Mouse (Mus musculus): Measurements from ENCODE around the gene Arhgap44.

Arhgap44 gene

DNA sequence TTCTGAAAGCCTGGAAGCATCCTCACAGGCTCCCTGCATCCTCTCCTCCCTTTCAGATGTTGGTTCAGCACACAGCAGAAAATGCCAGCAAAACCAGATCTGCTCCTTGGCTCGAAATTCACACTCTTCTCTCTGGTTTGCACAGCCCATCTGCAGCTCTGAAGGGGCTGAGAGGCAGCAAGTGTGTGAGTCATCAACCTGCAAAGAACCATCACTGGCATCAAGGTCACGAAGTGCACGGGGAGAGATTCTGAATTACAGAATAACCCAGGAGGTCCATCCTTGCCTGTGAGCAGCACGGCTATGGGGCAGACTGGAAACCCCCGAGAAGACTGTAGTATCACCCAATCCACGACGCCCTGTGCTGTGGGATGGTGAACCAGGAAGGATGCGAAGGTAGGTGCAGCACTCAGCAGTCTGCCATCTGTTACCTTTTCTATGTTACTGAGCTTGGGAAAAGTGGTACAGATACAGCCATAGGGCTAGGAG, 27.5 kb downstream of the Arhgap44 start:
- no peak for DNase-seq (ENCODE audit: low spot score)

DNA sequence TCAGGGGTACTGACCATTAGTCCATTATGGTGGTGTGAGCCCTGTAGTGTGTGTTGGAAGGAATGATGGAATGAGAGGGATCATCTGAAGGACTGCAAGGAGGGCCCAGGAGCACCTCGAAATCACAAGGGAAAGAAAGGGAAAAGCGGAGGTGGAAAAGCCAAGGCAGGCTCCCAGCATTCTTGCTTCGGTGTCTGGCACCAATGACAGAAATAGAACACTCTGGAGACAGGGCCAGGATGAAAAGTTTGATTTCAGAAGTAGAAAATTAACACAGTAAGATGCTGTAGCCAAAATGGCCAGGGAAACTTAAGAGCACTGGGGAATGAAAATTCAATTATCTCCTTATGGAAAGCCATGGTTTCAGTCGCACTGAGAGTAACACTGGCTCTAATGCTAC, 29.1 kb downstream of the Arhgap44 start:
- no peak for DNase-seq (ENCODE audit: low spot score)

DNA sequence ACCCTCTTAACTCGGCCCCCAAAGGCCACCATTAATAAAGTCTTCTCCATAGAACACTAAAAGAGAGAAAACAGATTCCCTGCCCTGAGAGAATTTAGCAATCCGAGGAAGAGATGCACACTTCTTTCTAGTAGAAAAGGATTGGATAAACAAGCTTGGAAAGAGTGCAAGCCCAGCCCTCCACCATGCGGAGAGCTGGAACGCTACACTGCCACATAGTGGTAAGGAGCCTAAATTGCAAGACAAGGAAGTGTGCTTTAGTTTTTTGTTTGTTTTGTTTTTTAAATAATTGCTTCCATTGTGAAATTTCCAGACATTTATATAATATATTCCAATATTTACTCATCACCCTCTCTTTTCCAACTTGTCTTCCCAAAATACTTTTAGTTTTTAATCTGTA, 33.7 kb downstream of the Arhgap44 start:
- no peak for DNase-seq (ENCODE audit: low spot score)

GRCm38 (mm10) chr11:65128666-65129065, 34.1 kb downstream of the Arhgap44 start:
- DNase-seq (ENCODE audit: low spot score), result no peak

- DNase-seq (ENCODE audit: low spot score), result no peak
These were observed 36.2 kb downstream of the Arhgap44 start for GRCm38 (mm10) chr11:65126566-65126965.

DNA sequence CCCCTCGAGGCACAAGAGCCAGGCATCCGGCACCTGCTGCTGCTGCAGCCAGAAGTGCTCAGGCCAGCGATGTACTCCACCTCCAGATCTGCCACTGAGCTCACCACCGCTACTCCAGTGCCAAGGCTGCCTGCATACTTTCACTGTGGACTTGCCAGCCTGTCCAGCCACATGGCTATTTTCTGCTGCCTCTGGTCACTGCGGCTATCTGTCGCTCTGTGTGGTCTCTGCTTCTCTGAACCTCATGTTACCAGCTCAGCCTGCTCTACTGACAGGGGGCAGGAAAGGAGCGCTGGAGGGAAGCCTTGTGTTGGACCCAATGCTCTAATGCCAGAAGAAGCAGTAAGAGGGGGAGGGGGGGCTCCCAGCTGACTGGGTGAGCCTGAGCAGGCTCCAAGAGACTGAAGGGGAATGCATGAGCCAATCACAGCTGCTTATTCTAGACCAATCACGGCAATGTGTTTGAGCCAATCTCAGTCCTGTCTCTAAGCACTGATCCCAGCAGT, 37.8 kb downstream of the Arhgap44 start:
- no peak for DNase-seq (ENCODE audit: low spot score)

GRCm38 (mm10) chr11:65120276-65120675, 42.5 kb downstream of the Arhgap44 start:
- no peak for DNase-seq (ENCODE audit: low spot score)

GRCm38 (mm10) chr11:65115811-65116210, 47.0 kb downstream of the Arhgap44 start:
- DNase-seq (ENCODE audit: low spot score), result no peak

GRCm38 (mm10) chr11:65112086-65112485, 50.7 kb downstream of the Arhgap44 start:
- DNase-seq (ENCODE audit: low spot score), result no peak

GRCm38 (mm10) chr11:65111651-65112050, 51.1 kb downstream of the Arhgap44 start:
- DNase-seq (ENCODE audit: low spot score), result no peak

- DNase-seq (ENCODE audit: low spot score), result no peak
These were observed 52.7 kb downstream of the Arhgap44 start for GRCm38 (mm10) chr11:65110058-65110457.

- DNase-seq (ENCODE audit: low spot score), result no peak
These were observed 55.0 kb downstream of the Arhgap44 start for GRCm38 (mm10) chr11:65107734-65108171.

GRCm38 (mm10) chr11:65107151-65107550, 55.6 kb downstream of the Arhgap44 start:
- no peak for DNase-seq (ENCODE audit: low spot score)

GRCm38 (mm10) chr11:65104076-65104475, 58.7 kb downstream of the Arhgap44 start:
- DNase-seq (ENCODE audit: low spot score), result no peak

DNA sequence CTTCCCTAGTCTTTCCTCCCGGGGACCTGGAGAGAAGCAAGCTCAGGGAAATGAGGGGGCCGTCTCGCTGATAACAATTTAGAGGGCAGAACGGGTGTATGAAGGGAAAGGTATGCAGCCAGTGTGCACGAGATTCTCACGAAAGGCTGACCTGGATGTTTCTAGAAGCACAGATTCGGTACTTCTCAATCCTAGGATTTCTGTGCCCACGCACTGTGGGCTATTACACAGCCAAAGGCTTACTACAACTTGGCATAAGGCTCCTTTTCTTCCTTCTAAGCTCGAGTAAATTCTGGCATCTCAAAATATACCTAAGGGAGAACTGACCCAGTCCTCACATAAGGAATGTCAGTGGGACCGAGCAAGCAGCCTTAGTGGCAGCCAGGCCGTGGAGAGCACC, 61.6 kb downstream of the Arhgap44 start:
- no peak for DNase-seq (ENCODE audit: low spot score)

- DNase-seq (ENCODE audit: low spot score), result no peak
These were observed 62.7 kb downstream of the Arhgap44 start for GRCm38 (mm10) chr11:65100031-65100430.

DNA sequence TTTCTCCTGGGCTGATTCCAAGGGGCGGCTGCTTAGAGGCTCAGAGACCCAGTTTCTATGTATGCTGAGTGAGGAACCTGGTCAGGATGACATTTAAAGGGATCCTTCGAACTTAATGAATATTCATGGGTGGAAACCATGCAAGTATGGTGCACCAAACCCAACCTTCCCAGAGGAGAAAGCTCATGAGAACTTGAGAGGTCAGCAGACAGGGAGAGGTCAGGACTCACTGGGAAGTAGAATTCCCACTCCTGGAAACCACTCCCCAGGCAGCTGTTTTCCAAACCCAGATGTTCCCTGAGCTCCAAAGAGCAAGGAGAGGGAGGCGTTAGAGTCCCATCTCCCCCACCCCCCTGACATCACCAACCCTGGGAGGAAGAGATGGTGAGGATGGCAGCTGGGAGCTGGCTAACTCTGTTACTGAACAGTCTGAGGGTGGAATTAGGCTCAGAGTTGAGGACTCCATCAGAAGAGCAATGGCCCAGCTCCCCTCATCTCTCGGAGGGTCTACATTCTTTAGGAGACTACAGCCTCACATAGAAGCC, 65.2 kb downstream of the Arhgap44 start:
- DNase-seq (ENCODE audit: low spot score), result no peak

DNA sequence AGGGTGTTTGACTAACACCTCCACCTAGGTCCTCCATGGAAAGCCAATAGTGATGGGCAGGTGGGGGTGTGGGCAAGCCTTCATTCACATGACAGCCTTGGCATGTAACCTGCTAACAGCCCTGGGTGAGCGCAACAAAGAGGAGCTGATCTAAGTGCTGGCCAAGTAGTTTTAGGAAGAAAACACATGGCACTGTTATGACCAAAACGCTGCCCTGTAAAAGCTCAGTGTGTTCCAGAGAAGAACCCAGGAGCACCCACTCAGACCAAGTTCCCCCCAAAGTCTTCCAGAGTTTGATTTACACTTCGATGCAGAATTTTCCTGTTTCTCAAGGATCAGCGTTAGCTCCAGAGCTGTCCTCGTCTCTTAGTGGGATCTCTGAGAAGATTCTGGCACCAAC, 65.9 kb downstream of the Arhgap44 start:
- DNase-seq (ENCODE audit: low spot score), result no peak

DNA sequence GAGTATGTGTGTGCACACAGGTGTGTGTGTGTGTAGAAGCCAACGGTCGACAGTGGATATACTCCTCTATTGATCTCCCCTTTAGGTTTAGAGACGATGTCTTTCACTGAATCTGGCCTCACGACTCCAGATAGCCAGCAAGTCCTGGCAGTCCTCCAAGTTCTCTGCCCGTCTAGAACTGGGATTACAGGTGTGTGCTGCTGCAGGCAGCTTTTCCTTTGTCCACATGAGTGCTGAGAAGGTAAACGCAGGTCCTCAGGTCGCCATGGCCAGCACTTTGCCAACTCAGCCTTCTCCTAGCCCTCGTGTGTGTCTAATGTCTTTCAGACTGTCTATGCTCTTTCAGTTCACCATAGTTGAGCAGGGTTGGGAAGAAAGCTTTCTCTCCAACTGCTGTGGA, 69.9 kb downstream of the Arhgap44 start:
- DNase-seq (ENCODE audit: low spot score), result no peak

GRCm38 (mm10) chr11:65090386-65090785, 72.4 kb downstream of the Arhgap44 start:
- DNase-seq (ENCODE audit: low spot score), result no peak

DNA sequence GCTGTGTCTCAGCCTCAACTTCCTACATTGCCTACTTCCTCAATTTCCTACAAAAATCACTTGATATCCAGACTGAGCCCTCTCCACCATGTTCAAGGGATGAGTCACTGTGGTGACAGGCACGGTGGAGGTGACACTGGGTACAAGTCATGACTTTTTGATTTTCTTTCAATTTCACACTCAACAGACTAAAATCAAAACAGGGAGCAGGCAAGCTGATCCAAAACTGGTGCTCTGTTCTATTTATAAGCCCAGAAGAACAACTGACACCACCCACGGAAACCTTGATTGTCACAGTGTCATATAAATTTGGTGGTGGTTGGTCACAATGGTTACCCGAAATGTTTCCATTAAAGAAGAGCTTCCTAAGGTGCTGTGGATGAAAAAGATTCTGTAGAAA, 72.8 kb downstream of the Arhgap44 start:
- DNase-seq (ENCODE audit: low spot score), result no peak

- DNase-seq (ENCODE audit: low spot score), result no peak
These were observed 73.5 kb downstream of the Arhgap44 start for GRCm38 (mm10) chr11:65089282-65089681.

- DNase-seq (ENCODE audit: low spot score), result no peak
These were observed 74.1 kb downstream of the Arhgap44 start for GRCm38 (mm10) chr11:65088451-65089222.

GRCm38 (mm10) chr11:65080761-65081160, 82.0 kb downstream of the Arhgap44 start:
- DNase-seq (ENCODE audit: low spot score), result no peak

All from urinary bladder, postnatal 10 days (tissue).